Mouse (Mus musculus) lung, embryonic 14.5 days (tissue): Measurements from ENCODE around the gene Txnrd2. TPM values are rescaled to one million over a fixed set of nuclear protein-coding genes. Genes with fewer than 3 reads are reported as not detected.

ENCODE experiments used
- ATAC-seq: fragments of 200-750 bp; cut with Nextera tagmentation; 2 replicates; pipeline ENCODE4 v1.8.0; 2017; ENCODE audit warnings: mild to moderate bottlenecking, moderate TSS enrichment, moderate library complexity; ENCODE audit not compliant: insufficient read depth
- DNase-seq: peaks from one replicate; pipeline ENCODE4 v3.0.0-alpha.2; 2015
- H3K27ac ChIP-seq: fragments of 300-500 bp; sonication (generic); 2 replicates; pipeline ENCODE4 v1.5.1; 2014; ENCODE audit warnings: low read depth, mild to moderate bottlenecking, moderate library complexity
- H3K27me3 ChIP-seq: fragments of 300-500 bp; sonication (generic); 2 replicates; pipeline ENCODE4 v1.6.1; 2014; ENCODE audit warnings: low read length, control low read depth; ENCODE audit not compliant: insufficient read depth
- H3K36me3 ChIP-seq: fragments of 300-500 bp; sonication (generic); 2 replicates; pipeline ENCODE4 v1.6.1; 2014; ENCODE audit warnings: control low read depth; ENCODE audit not compliant: insufficient read depth
- H3K4me1 ChIP-seq: fragments of 300-500 bp; sonication (generic); 2 replicates; pipeline ENCODE4 v1.6.1; 2014; ENCODE audit warnings: antibody characterized with exemption, control low read depth; ENCODE audit not compliant: insufficient read depth
- H3K4me2 ChIP-seq: fragments of 300-500 bp; sonication (generic); 2 replicates; pipeline ENCODE4 v1.6.1; 2014; ENCODE audit warnings: mild to moderate bottlenecking
- H3K4me3 ChIP-seq: fragments of 300-500 bp; sonication (generic); 2 replicates; pipeline ENCODE4 v1.5.1; 2014; ENCODE audit warnings: low read depth, low read length
- H3K9ac ChIP-seq: fragments of 300-500 bp; sonication (generic); 2 replicates; pipeline ENCODE4 v1.6.1; 2014
- H3K9me3 ChIP-seq: fragments of 300-500 bp; sonication (generic); 2 replicates; pipeline ENCODE4 v1.6.1; 2016; ENCODE audit warnings: low read depth, low read length, control low read depth
- CTCF ChIP-seq: IDR thresholded peaks from 2 replicates; pipeline ENCODE4 v1.5.1; 2016; ENCODE audit warnings: antibody characterized with exemption, low read depth
- WGBS: fragments of 180-500 bp; shearing (Covaris S2); extraction: QIAGEN DNeasy Blood & Tissue Kit; methylation state at CpG from one replicate; pipeline ENCODE4 v1.1.7; 2014; 5-methylcytosine and 5-hydroxymethylcytosine counted together
- polyA plus RNA-seq: library from polyadenylated mRNA; unstranded; fragments of >200 nt; fragmentation: Nextera tagmentation; extraction: Ambion mirVana; gene quantifications from 2 replicates; pipeline ENCODE4 v1.2.1, GENCODE M21; 2014

Gene Txnrd2
- polyA plus RNA-seq, 1 experiment from 2014 or later: 21.5 TPM

- H3K9me3 ChIP-seq: no peaks in the 10 kb centered on the region
- DNase-seq: no peak
- H3K36me3 ChIP-seq: peaks cover 16% of the 10 kb centered on the region
- no peak for ATAC-seq
- no peak overlapping the region for H3K9ac ChIP-seq
- no peaks in the 10 kb centered on the region for H3K27me3 ChIP-seq
- no peak for TF ChIP-seq CTCF
- no peak overlapping the region for H3K27ac ChIP-seq
- no peak overlapping the region for H3K4me3 ChIP-seq
- no peak overlapping the region for H3K4me2 ChIP-seq
- WGBS: 68% methylated on average over 3 of the region's 3 CpGs
- peaks cover 14% of the 10 kb centered on the region for H3K4me1 ChIP-seq
These were observed 34.6 kb downstream of the Txnrd2 start for GRCm38 (mm10) chr16:18460826-18461225.

- Histone ChIP-seq H3K4me2 (no peak overlapping the region), H3K4me1 (peaks cover 14% of the 10 kb centered on the region), H3K9me3 (no peaks in the 10 kb centered on the region), H3K36me3 (peaks cover 11% of the 10 kb centered on the region), H3K27me3 (no peaks in the 10 kb centered on the region), H3K4me3 (no peak overlapping the region), H3K9ac (no peak overlapping the region), H3K27ac (no peak overlapping the region)
- WGBS: 73% methylated on average over 9 of the region's 9 CpGs
- TF ChIP-seq CTCF: no peak
- ATAC-seq: no peak
- no peak for DNase-seq
These were observed 35.8 kb downstream of the Txnrd2 start for GRCm38 (mm10) chr16:18462031-18462430.

GRCm38 (mm10) chr16:18462598-18462997, 36.4 kb downstream of the Txnrd2 start:
- no peak for TF ChIP-seq CTCF
- 45% methylated on average over 8 of the region's 8 CpGs for WGBS
- H3K27ac ChIP-seq: no peak overlapping the region

GRCm38 (mm10) chr16:18464271-18464670, 38.1 kb downstream of the Txnrd2 start:
- ATAC-seq: no peak
- Histone ChIP-seq H3K9me3 (no peaks in the 10 kb centered on the region), H3K27me3 (no peaks in the 10 kb centered on the region), H3K4me1 (peaks cover 10% of the 10 kb centered on the region), H3K27ac (no peak overlapping the region), H3K36me3 (no peaks in the 10 kb centered on the region), H3K4me3 (no peak overlapping the region), H3K9ac (no peak overlapping the region), H3K4me2 (no peak overlapping the region)
- DNase-seq: peak; percentile 38
- no peak for TF ChIP-seq CTCF
- WGBS: 58% methylated on average over 3 of the region's 3 CpGs

More at GRCm38 (mm10) chr16:18462598-18462997, 36.4 kb downstream of the Txnrd2 start:
- H3K4me3 ChIP-seq: no peak overlapping the region
- no peak overlapping the region for H3K9ac ChIP-seq
- no peaks in the 10 kb centered on the region for H3K9me3 ChIP-seq
- DNase-seq (peak; percentile 27), ATAC-seq (no peak)
- no peak overlapping the region for H3K4me2 ChIP-seq
- H3K27me3 ChIP-seq: no peaks in the 10 kb centered on the region
- 0 out of 2 replicates have a peak, but pooled peaks cover 6% of the 10 kb centered on the region for H3K36me3 ChIP-seq
- H3K4me1 ChIP-seq: peaks cover 14% of the 10 kb centered on the region

- 0 out of 2 replicates have a peak, but pooled peaks cover 3% of the 10 kb centered on the region for H3K4me1 ChIP-seq
- TF ChIP-seq CTCF: peak; percentile 36; the same call in 1 of the 2 replicates
- no peak for ATAC-seq
- peak; percentile 44 for DNase-seq
- no peak overlapping the region for H3K27ac ChIP-seq
- H3K4me2 ChIP-seq: no peak overlapping the region
- H3K36me3 ChIP-seq: 0 out of 2 replicates have a peak, but pooled peaks cover 3% of the 10 kb centered on the region
- WGBS: 46% methylated on average over 1 of the region's 1 CpGs
- H3K27me3 ChIP-seq: no peaks in the 10 kb centered on the region
- H3K9ac ChIP-seq: no peak overlapping the region
- H3K4me3 ChIP-seq: no peak overlapping the region
- no peaks in the 10 kb centered on the region for H3K9me3 ChIP-seq
These were observed 44.6 kb downstream of the Txnrd2 start for GRCm38 (mm10) chr16:18470829-18471228.

- Histone ChIP-seq H3K9ac (no peak overlapping the region), H3K4me3 (no peak overlapping the region), H3K4me1 (0 out of 2 replicates have a peak, but pooled peaks cover 3% of the 10 kb centered on the region), H3K27me3 (no peaks in the 10 kb centered on the region), H3K9me3 (no peaks in the 10 kb centered on the region), H3K4me2 (no peak overlapping the region), H3K36me3 (0 out of 2 replicates have a peak, but pooled peaks cover 3% of the 10 kb centered on the region), H3K27ac (no peak overlapping the region)
- ATAC-seq (no peak), DNase-seq (no peak)
- no peak for TF ChIP-seq CTCF
- 67% methylated on average over 11 of the region's 11 CpGs for WGBS
These were observed 45.3 kb downstream of the Txnrd2 start for GRCm38 (mm10) chr16:18471381-18471955.

- TF ChIP-seq CTCF: no peak
- H3K27ac ChIP-seq: no peak overlapping the region
- no peaks in the 10 kb centered on the region for H3K27me3 ChIP-seq
- 0 out of 2 replicates have a peak, but pooled peaks cover 3% of the 10 kb centered on the region for H3K4me1 ChIP-seq
- DNase-seq (no peak), ATAC-seq (no peak)
- no peak overlapping the region for H3K4me2 ChIP-seq
- H3K36me3 ChIP-seq: 0 out of 2 replicates have a peak, but pooled peaks cover 3% of the 10 kb centered on the region
- WGBS: 87% methylated on average over 6 of the region's 6 CpGs
- no peaks in the 10 kb centered on the region for H3K9me3 ChIP-seq
- H3K4me3 ChIP-seq: no peak overlapping the region
- H3K9ac ChIP-seq: no peak overlapping the region
These were observed 45.8 kb downstream of the Txnrd2 start for GRCm38 (mm10) chr16:18471976-18472375.
